Mouse (Mus musculus): ENCODE measurements around the gene Prkab2. TPM values are rescaled to one million over a fixed set of nuclear protein-coding genes. Genes with fewer than 3 reads are reported as not detected.

Prkab2 gene
- polyA plus RNA-seq, 1 experiment: 26.6 TPM

DNA sequence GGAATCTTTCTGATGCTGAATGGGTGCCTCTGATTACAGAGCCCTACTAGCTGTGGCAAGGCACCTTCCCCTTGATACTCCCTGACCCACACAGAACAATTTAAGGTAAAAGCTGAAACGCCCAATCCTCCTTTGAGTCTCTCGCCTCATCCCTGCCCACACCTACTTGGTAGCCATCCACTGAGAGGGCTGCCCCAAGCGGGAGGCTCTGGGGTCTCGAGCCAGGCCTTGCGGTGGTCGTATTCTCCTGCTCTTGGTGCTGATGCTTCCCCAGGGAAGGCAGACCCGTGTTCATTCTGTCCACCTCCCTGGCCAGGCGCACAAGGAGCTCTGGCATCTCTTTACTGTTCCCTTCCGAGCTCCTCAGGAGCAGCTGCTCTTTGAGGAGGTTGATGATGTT lies 61.1 kb downstream of the Prkab2 start:
- Histone ChIP-seq H3K4me1 (ENCODE audit: control insufficient read depth, insufficient read depth, low read length) (no peaks in the 10 kb centered on the region), H3K27me3 (ENCODE audit: control insufficient read depth, insufficient read depth, low read length) (no peaks in the 10 kb centered on the region), H3K27ac (ENCODE audit: insufficient read depth, low read length) (no peak overlapping the region), H3K4me3 (replicated peaks; ENCODE audit: insufficient read depth, low read depth, low read length) (no peak overlapping the region)
- no peak for TF ChIP-seq POLR2A (IDR thresholded peaks at IDR 0.05; ENCODE audit: borderline replicate concordance, insufficient read depth, low read length)
- no peak for TF ChIP-seq CTCF (IDR thresholded peaks at IDR 0.05; ENCODE audit: borderline replicate concordance, insufficient read depth, low read depth, low read length)
- 86% methylated on average over 9 of the region's 9 CpGs for WGBS
- DNase-seq: no peak

Other genes with a start within 250 kb of the Prkab2 start
- gene Olfr1402, start 236.2 kb upstream of the Prkab2 start, polyA plus RNA-seq (2012; rRNA removed): not detected in 2 replicates
- gene Chd1l, start 48.0 kb upstream of the Prkab2 start, polyA plus RNA-seq (2012; rRNA removed): 7.6 and 9.1 TPM in 2 replicates
- gene Fmo5, start 29.4 kb upstream of the Prkab2 start, polyA plus RNA-seq (2012; rRNA removed): 2.3 and 2.8 TPM in 2 replicates
- not detected in 2 replicates for gene Gm17651, start 16.5 kb downstream of the Prkab2 start, polyA plus RNA-seq (2012; rRNA removed)
- gene Pde4dip, start 230.5 kb downstream of the Prkab2 start, polyA plus RNA-seq (2012; rRNA removed): 88.6 and 93.9 TPM in 2 replicates
- gene Sec22b, start 243.0 kb downstream of the Prkab2 start, polyA plus RNA-seq (2012; rRNA removed): 69.9 and 70.5 TPM in 2 replicates